Mouse (Mus musculus) liver, embryonic 14.5 days (tissue): ENCODE measurements at regions not wholly inside any gene's neighbourhood (a gene's known extent, or its start where the extent isn't known, plus 50 kb on each side); places are given as distances from the start of the nearest gene placed in this dataset.

Experiments used
- ATAC-seq: fragments of 200-750 bp; cut with Nextera tagmentation; 2 replicates; pipeline ENCODE4 v1.8.0; 2017; ENCODE audit warnings: moderate number of reproducible peaks, mild to moderate bottlenecking, moderate library complexity; ENCODE audit not compliant: insufficient read depth
- DNase-seq, 3 experiments: peaks; one replicate each; pipeline ENCODE4 v3.0.0-alpha.2; 2012 to 2013; ENCODE audit warnings: low read depth in 3 of 3, low spot score in 3 of 3
- H3K27ac ChIP-seq: fragments of 300-500 bp; sonication (generic); 2 replicates; pipeline ENCODE4 v1.5.1; 2014; ENCODE audit warnings: moderate library complexity, mild to moderate bottlenecking, control low read depth, inconsistent platforms
- H3K27me3 ChIP-seq: fragments of 300-500 bp; sonication (generic); 2 replicates; pipeline ENCODE4 v1.6.1; 2014; ENCODE audit warnings: mild to moderate bottlenecking, low read length, moderate library complexity; ENCODE audit not compliant: control insufficient read depth, insufficient read depth
- H3K36me3 ChIP-seq: fragments of 300-500 bp; sonication (generic); replicated peaks from 2 replicates; pipeline ENCODE4 v1.6.1; 2014; ENCODE audit warnings: low read depth; ENCODE audit not compliant: control insufficient read depth, insufficient read depth
- H3K4me1 ChIP-seq, 2 experiments: fragments of 200-500 bp in 1 of 2; fragments of 300-500 bp in 1 of 2; sonication (generic) in 1 of 2; replicated peaks; 2 replicates each; pipeline ENCODE4 v1.6.1; 2012 to 2014; ENCODE audit warnings: antibody characterized with exemption in 1 of 2, inconsistent platforms in 1 of 2, low read length in 1 of 2; ENCODE audit not compliant: control insufficient read depth in 2 of 2, insufficient read depth in 2 of 2
- H3K4me2 ChIP-seq: fragments of 300-500 bp; sonication (generic); 2 replicates; pipeline ENCODE4 v1.6.1; 2014; ENCODE audit warnings: low read depth, mild to moderate bottlenecking, control low read depth, moderate library complexity
- H3K4me3 ChIP-seq, 2 experiments: fragments of 200-500 bp in 1 of 2; fragments of 300-500 bp in 1 of 2; sonication (generic) in 1 of 2; 2 replicates each; pipeline ENCODE4 v1.5.1; 2012 to 2014; ENCODE audit warnings: low read depth in 2 of 2, low read length in 2 of 2, mild to moderate bottlenecking in 2 of 2, control low read depth in 1 of 2, inconsistent platforms in 1 of 2, moderate library complexity in 1 of 2; ENCODE audit not compliant: insufficient read depth in 1 of 2
- H3K9ac ChIP-seq: fragments of 300-500 bp; sonication (generic); replicated peaks from 2 replicates; pipeline ENCODE4 v1.6.1; 2014; ENCODE audit warnings: mild to moderate bottlenecking, control low read depth, moderate library complexity
- H3K9me3 ChIP-seq: fragments of 300-500 bp; sonication (generic); 2 replicates; pipeline ENCODE4 v1.6.1; 2016; ENCODE audit warnings: low read length, mixed read lengths; ENCODE audit not compliant: control insufficient read depth
- CTCF ChIP-seq: IDR thresholded peaks from 2 replicates; pipeline ENCODE4 v1.5.1; 2016; ENCODE audit warnings: antibody characterized with exemption, low read depth, control low read depth
- EP300 ChIP-seq: IDR thresholded peaks from 2 replicates; pipeline ENCODE4 v1.6.1; 2016; ENCODE audit warnings: antibody characterized with exemption, low read depth
- WGBS: fragments of 180-500 bp; shearing (Covaris S2); extraction: QIAGEN DNeasy Blood & Tissue Kit; methylation state at CpG from one replicate; pipeline ENCODE4 v1.1.7; 2014; ENCODE audit not compliant: insufficient replicate concordance; 5-methylcytosine and 5-hydroxymethylcytosine counted together

GRCm38 (mm10) chr3:131919476-131919875 is 165.6 kb upstream of the Dkk2 start:
- no peaks in the 10 kb centered on the region for H3K9me3 ChIP-seq
- H3K4me1 ChIP-seq, result no peaks in the 10 kb centered on the region
- no peak overlapping the region for H3K4me3 ChIP-seq
- no peak overlapping the region for H3K4me2 ChIP-seq
- H3K27ac ChIP-seq, result no peak overlapping the region
- no peak for ATAC-seq
- no peaks in the 10 kb centered on the region for H3K27me3 ChIP-seq
- no peak overlapping the region for H3K9ac ChIP-seq
- DNase-seq, result no peak
- 57% methylated on average over 12 of the region's 12 CpGs for WGBS
- no peak for TF ChIP-seq CTCF
- H3K36me3 ChIP-seq, result no peaks in the 10 kb centered on the region

GRCm38 (mm10) chr3:131921161-131921560 is 163.9 kb upstream of the Dkk2 start:
- H3K4me2 ChIP-seq, result no peak overlapping the region
- no peak for ATAC-seq
- no peaks in the 10 kb centered on the region for H3K27me3 ChIP-seq
- TF ChIP-seq EP300 (no peak), CTCF (peak; percentile 45)
- H3K27ac ChIP-seq, result no peak overlapping the region
- DNase-seq, result no peak
- no peak overlapping the region for H3K4me3 ChIP-seq
- no peaks in the 10 kb centered on the region for H3K9me3 ChIP-seq
- H3K9ac ChIP-seq, result no peak overlapping the region
- no peaks in the 10 kb centered on the region for H3K4me1 ChIP-seq
- no peaks in the 10 kb centered on the region for H3K36me3 ChIP-seq
- 62% methylated on average over 6 of the region's 6 CpGs for WGBS

- Histone ChIP-seq H3K36me3 (no peaks in the 10 kb centered on the region), H3K27me3 (no peaks in the 10 kb centered on the region), H3K9me3 (no peaks in the 10 kb centered on the region), H3K4me2 (no peak overlapping the region), H3K4me3 (no peak overlapping the region), H3K4me1 (no peaks in the 10 kb centered on the region), H3K9ac (no peak overlapping the region), H3K27ac (no peak overlapping the region)
- 26% methylated on average over 1 of the region's 1 CpGs for WGBS
- ATAC-seq (no peak), DNase-seq (no peak)
- no peak for TF ChIP-seq EP300
- TF ChIP-seq CTCF, result no peak
Measured at GRCm38 (mm10) chr3:131922733-131923132, 162.4 kb upstream of the Dkk2 start.

- Histone ChIP-seq H3K9me3 (no peaks in the 10 kb centered on the region), H3K27me3 (no peaks in the 10 kb centered on the region), H3K36me3 (no peaks in the 10 kb centered on the region), H3K27ac (no peak overlapping the region), H3K4me3 (no peak overlapping the region), H3K4me1 (no peaks in the 10 kb centered on the region), H3K4me2 (no peak overlapping the region), H3K9ac (no peak overlapping the region)
- no peak for DNase-seq
- no peak for ATAC-seq
- TF ChIP-seq EP300 (no peak), CTCF (no peak)
- WGBS, result 65% methylated on average over 7 of the region's 7 CpGs
Measured at GRCm38 (mm10) chr3:131940896-131941295, 144.2 kb upstream of the Dkk2 start.

- Histone ChIP-seq H3K27ac (no peak overlapping the region), H3K4me2 (no peak overlapping the region), H3K36me3 (no peaks in the 10 kb centered on the region), H3K27me3 (no peaks in the 10 kb centered on the region), H3K9ac (no peak overlapping the region), H3K4me3 (no peak overlapping the region), H3K9me3 (no peaks in the 10 kb centered on the region), H3K4me1 (no peaks in the 10 kb centered on the region)
- TF ChIP-seq CTCF (no peak), EP300 (no peak)
- DNase-seq (no peak), ATAC-seq (no peak)
- WGBS, result 45% methylated on average over 24 of the region's 24 CpGs
Measured at GRCm38 (mm10) chr3:131941961-131942753, 142.9 kb upstream of the Dkk2 start.
